8 mouse cellular contexts compared by ENCODE assay signal in genomic region chr9:37420676-37421075, GRCm38 (mm10). TPM values are rescaled to one million over a fixed set of nuclear protein-coding genes. Genes with fewer than 3 reads are reported as not detected.
DNase-seq lines count a peak whose midpoint lies in the region; ATAC-seq and TF ChIP-seq lines count a peak whose summit lies in the region.

No protein-coding gene starts in this region.

- H3K36me3 ChIP-seq in CH12.LX (replicated peaks in 1 of 2; ENCODE audit: control insufficient read depth in 1 of 2, insufficient read depth in 1 of 2, low read length in 1 of 2): no peaks in the 10 kb centered on the region
- no peaks in the 10 kb centered on the region for H3K36me3 ChIP-seq in forebrain, embryonic 11.5 days (ENCODE audit: control insufficient read depth, insufficient read depth, low read length)
- no peaks in the 10 kb centered on the region for H3K36me3 ChIP-seq in liver, postnatal 0 days (replicated peaks; ENCODE audit: insufficient read depth, low read length)
- H3K36me3 ChIP-seq in neural tube, embryonic 13.5 days: no peaks in the 10 kb centered on the region

- TF ChIP-seq RAD21 in CH12.LX (IDR thresholded peaks at IDR 0.05; ENCODE audit: low read depth, low read length): peak; percentile 32

- DNase-seq in CH12.LX (ENCODE audit: extremely low read depth): peak; percentile 92
- DNase-seq in forebrain, embryonic 11.5 days (ENCODE audit: low spot score): peak; percentile 95
- peak; percentile 84 for DNase-seq in heart, postnatal 10 days
- DNase-seq in kidney, postnatal 36 days: peak; percentile 90 to 94
- peak; percentile 89 for DNase-seq in liver, postnatal 0 days
- DNase-seq in testis, postnatal 10 days (ENCODE audit: low spot score): peak; percentile 91

- TF ChIP-seq POLR2A in CH12.LX (IDR thresholded peaks at IDR 0.05; ENCODE audit: low read depth, low read length): 0 out of 2 replicates have a peak, but pooled peaks have one; percentile 28

- under 1% methylated on average over 27 of the region's 27 CpGs for WGBS in forebrain, embryonic 11.5 days
- WGBS in liver, postnatal 0 days (ENCODE audit: insufficient replicate concordance): 2% methylated on average over 27 of the region's 27 CpGs
- WGBS in neural tube, embryonic 13.5 days: under 1% methylated on average over 27 of the region's 27 CpGs

- peaks cover 17 to 31% of the 10 kb centered on the region in 2 experiments for H3K4me1 ChIP-seq in CH12.LX (ENCODE audit: control insufficient read depth in 1 of 2, insufficient read depth in 2 of 2)
- H3K4me1 ChIP-seq in brown adipose tissue, adult 24 weeks (ENCODE audit: control insufficient read depth, insufficient read depth, insufficient read length, low read length): no peaks in the 10 kb centered on the region; the same call in 1 of the 2 replicates
- 0 out of 2 replicates have a peak, but pooled peaks cover 2% of the 10 kb centered on the region for H3K4me1 ChIP-seq in forebrain, embryonic 11.5 days (replicated peaks; ENCODE audit: control insufficient read depth, insufficient read depth, low read length)
- peaks cover 6% of the 10 kb centered on the region; the same call in 1 of the 2 replicates for H3K4me1 ChIP-seq in liver, postnatal 0 days (ENCODE audit: insufficient read depth)
- peaks cover 11% of the 10 kb centered on the region for H3K4me1 ChIP-seq in neural tube, embryonic 13.5 days (replicated peaks)

- no peaks in the 10 kb centered on the region for H3K79me2 ChIP-seq in CH12.LX (replicated peaks; ENCODE audit: control insufficient read depth, extremely low read depth, insufficient read depth, poor library complexity, severe bottlenecking)

- no peak overlapping the region for H3K4me3 ChIP-seq in CH12.LX (replicated peaks in 1 of 3; ENCODE audit: low read depth in 2 of 3, low read length in 2 of 3, poor library complexity in 1 of 3)
- peak overlapping the region; percentile 45 for H3K4me3 ChIP-seq in brown adipose tissue, adult 24 weeks (ENCODE audit: insufficient read depth, low read depth, low read length)
- H3K4me3 ChIP-seq in forebrain, embryonic 11.5 days (ENCODE audit: low read depth, low read length): peak overlapping the region; percentile 6; the same call in 1 of the 2 replicates
- peak overlapping the region; percentile 26 for H3K4me3 ChIP-seq in liver, postnatal 0 days (ENCODE audit: low read depth, low read length)
- peak overlapping the region; percentile 31 for H3K4me3 ChIP-seq in neural tube, embryonic 13.5 days

- in situ Hi-C loops in CH12.LX (cut with MboI; ENCODE audit: low pct_ligation_motif_present, low pct_unique_long_range_greater_than_20kb, low sequenced_read_pairs): loop anchor here (10.0 to 25.0 kb wide), 3 partner anchors 124 to 517 kb away; no protein-coding TSS in a partner anchor

- TF ChIP-seq EP300 in CH12.LX (IDR thresholded peaks at IDR 0.05; ENCODE audit: low read length): no peak
- TF ChIP-seq EP300 in liver, postnatal 0 days (IDR thresholded peaks at IDR 0.05; ENCODE audit: low read depth): no peak

- ATAC-seq in forebrain, embryonic 11.5 days (replicated peaks; ENCODE audit: low FRiP score): peak; percentile 92
- peak; percentile 93 for ATAC-seq in liver, postnatal 0 days
- peak; percentile 87 for ATAC-seq in neural tube, embryonic 13.5 days (ENCODE audit: low read depth)

- no peak overlapping the region for H3K9ac ChIP-seq in CH12.LX (ENCODE audit: insufficient read depth, low read depth)
- H3K9ac ChIP-seq in forebrain, embryonic 11.5 days (ENCODE audit: low read length): peak overlapping the region; percentile 28; the same call in 1 of the 2 replicates
- peak overlapping the region; percentile 54; the same call in 1 of the 2 replicates for H3K9ac ChIP-seq in liver, postnatal 0 days (replicated peaks)
- peak overlapping the region; percentile 60 for H3K9ac ChIP-seq in neural tube, embryonic 13.5 days

- intact Hi-C loops in heart, postnatal 10 days (cut with DNase I): no loop called here

- peaks cover 47% of the 10 kb centered on the region for H3K27me3 ChIP-seq in CH12.LX (replicated peaks)
- peaks cover 4% of the 10 kb centered on the region; the same call in 1 of the 2 replicates for H3K27me3 ChIP-seq in forebrain, embryonic 11.5 days (ENCODE audit: control insufficient read depth, insufficient read depth, low read length)
- 0 out of 2 replicates have a peak, but pooled peaks cover 5% of the 10 kb centered on the region for H3K27me3 ChIP-seq in liver, postnatal 0 days (ENCODE audit: insufficient read depth, low read length)
- peaks cover 25% of the 10 kb centered on the region for H3K27me3 ChIP-seq in neural tube, embryonic 13.5 days

- dilution Hi-C loops in CH12.LX (cut with MboI; ENCODE audit: extremely low pct_ligation_motif_present, extremely low pct_unique_long_range_greater_than_20kb, low sequenced_read_pairs): no loop called here

- TF ChIP-seq CTCF in CH12.LX (conservative IDR thresholded peaks at IDR 0.05 in 1 of 2, IDR thresholded peaks at IDR 0.05 in 1 of 2; ENCODE audit: low read depth in 2 of 2, low read length in 2 of 2): peak in 1 of 2 experiments; percentile 80; a peak in 2 of 4 replicates
- peak; percentile 68 for TF ChIP-seq CTCF in liver, postnatal 0 days (IDR thresholded peaks at IDR 0.05; ENCODE audit: low read depth)

- peak overlapping the region; percentile 48 for H3K4me2 ChIP-seq in CH12.LX (ENCODE audit: insufficient read depth, low read depth, poor library complexity, severe bottlenecking)
- peak overlapping the region; percentile 39 for H3K4me2 ChIP-seq in forebrain, embryonic 11.5 days (ENCODE audit: low read depth, low read length, severe bottlenecking)
- H3K4me2 ChIP-seq in liver, postnatal 0 days (ENCODE audit: low read depth, low read length): peak overlapping the region; percentile 73
- H3K4me2 ChIP-seq in neural tube, embryonic 13.5 days: peak overlapping the region; percentile 59

- no peaks in the 10 kb centered on the region for H3K9me3 ChIP-seq in CH12.LX (replicated peaks; ENCODE audit: low read length)
- H3K9me3 ChIP-seq in forebrain, embryonic 11.5 days (ENCODE audit: control insufficient read depth, low read length): no peaks in the 10 kb centered on the region
- no peaks in the 10 kb centered on the region for H3K9me3 ChIP-seq in liver, postnatal 0 days (ENCODE audit: low read length)
- no peaks in the 10 kb centered on the region for H3K9me3 ChIP-seq in neural tube, embryonic 13.5 days

- H3K27ac ChIP-seq in CH12.LX (ENCODE audit: insufficient read depth, low read depth): no peak overlapping the region
- no peak overlapping the region for H3K27ac ChIP-seq in brown adipose tissue, adult 24 weeks (replicated peaks; ENCODE audit: low read depth, low read length)
- no peak overlapping the region for H3K27ac ChIP-seq in forebrain, embryonic 11.5 days (ENCODE audit: low read depth, low read length)
- no peak overlapping the region for H3K27ac ChIP-seq in liver, postnatal 0 days (ENCODE audit: low read depth)
- no peak overlapping the region for H3K27ac ChIP-seq in neural tube, embryonic 13.5 days (replicated peaks)

TF ChIP-seq in CH12.LX, 34 proteins besides CTCF, POLR2A, EP300 and RAD21 (continues in another document):
- TF ChIP-seq IRF4 (IDR thresholded peaks at IDR 0.05; ENCODE audit: low read depth, low read length): peak; percentile 40; the same call in 1 of the 2 replicates
- peak; percentile 40; the same call in 1 of the 2 replicates for TF ChIP-seq ELF1 (IDR thresholded peaks at IDR 0.05; ENCODE audit: low read depth, low read length)
- TF ChIP-seq MAZ (IDR thresholded peaks at IDR 0.05; ENCODE audit: low read depth, low read length): peak; percentile 35
- TF ChIP-seq RCOR1 (conservative IDR thresholded peaks at IDR 0.05; ENCODE audit: low read depth, low read length): no peak
- no peak for TF ChIP-seq PAX5 (IDR thresholded peaks at IDR 0.05; ENCODE audit: low read length)
- TF ChIP-seq ETS1 (conservative IDR thresholded peaks at IDR 0.05; ENCODE audit: low read depth, low read length): no peak
- TF ChIP-seq USF1 (IDR thresholded peaks at IDR 0.05; ENCODE audit: low read depth, low read length): no peak
- peak; percentile 47 for TF ChIP-seq NRF1 (IDR thresholded peaks at IDR 0.05; ENCODE audit: low read depth, low read length)
- 0 out of 2 replicates have a peak, but pooled peaks have one; percentile 39 for TF ChIP-seq UBTF (IDR thresholded peaks at IDR 0.05; ENCODE audit: low read depth, low read length)
- TF ChIP-seq SMC3 (IDR thresholded peaks at IDR 0.05; ENCODE audit: low read depth, low read length): peak; percentile 41

RNA-seq across cellular contexts. Expression of gene Robo3, which starts 12.4 kb away (rescaled TPM):
- total RNA-seq in CH12.LX (2012; rRNA removed) (0.76 TPM in 2 replicates), CH12.LX (2014; rRNA removed) (0.42 and 0.59 TPM in 2 replicates)
- polyA plus RNA-seq in CH12.LX (2012; ENCODE audit: insufficient read length, low read depth): 0.41 and 1.1 TPM in 2 replicates
- not detected in 2 replicates for polyA plus RNA-seq in brown adipose tissue, adult 24 weeks (2012; ENCODE audit: insufficient read depth, insufficient read length, missing spikeins)
- polyA plus RNA-seq in forebrain, embryonic 11.5 days (2014; fragmentation: Nextera tagmentation; extraction: Ambion mirVana): 19.5 and 19.6 TPM in 2 replicates
- not detected for total RNA-seq in heart, postnatal 10 days (2021)
- polyA plus RNA-seq in liver, postnatal 0 days (2015; fragmentation: Nextera tagmentation; extraction: Ambion mirVana): 0.05 and 0.06 TPM in 2 replicates
- 63.2 and 65.0 TPM in 2 replicates for polyA plus RNA-seq in neural tube, embryonic 13.5 days (2015; fragmentation: Nextera tagmentation; extraction: Ambion mirVana)

RNA-seq across cellular contexts. Expression of gene Robo4, which starts 19.0 kb away (rescaled TPM):
- not detected in 2 replicates for total RNA-seq in CH12.LX (2012; rRNA removed)
- total RNA-seq in CH12.LX (2014; rRNA removed): not detected in 2 replicates
- polyA plus RNA-seq in CH12.LX (2012; ENCODE audit: insufficient read length, low read depth): not detected in 2 replicates
- 5.8 and 9.8 TPM in 2 replicates for polyA plus RNA-seq in brown adipose tissue, adult 24 weeks (2012; ENCODE audit: insufficient read depth, insufficient read length, missing spikeins)
- polyA plus RNA-seq in forebrain, embryonic 11.5 days (2014; fragmentation: Nextera tagmentation; extraction: Ambion mirVana): 6.6 and 7.0 TPM in 2 replicates
- 10 to 100 TPM; 40.9 to 50.6 TPM for total RNA-seq in heart, postnatal 10 days (2021)
- 2.5 and 3.5 TPM in 2 replicates for polyA plus RNA-seq in liver, postnatal 0 days (2015; fragmentation: Nextera tagmentation; extraction: Ambion mirVana)
- 6.2 and 7.8 TPM in 2 replicates for polyA plus RNA-seq in neural tube, embryonic 13.5 days (2015; fragmentation: Nextera tagmentation; extraction: Ambion mirVana)

RNA-seq across cellular contexts. Expression of gene Hepacam, which starts 53.5 kb away (rescaled TPM):
- total RNA-seq in CH12.LX (2012; rRNA removed) (0.13 TPM in 1 of 2 replicates, not detected in the other), CH12.LX (2014; rRNA removed) (not detected in 2 replicates)
- polyA plus RNA-seq in CH12.LX (2012; ENCODE audit: insufficient read length, low read depth): 0.07 TPM in 1 of 2 replicates, not detected in the other
- not detected in 2 replicates for polyA plus RNA-seq in brown adipose tissue, adult 24 weeks (2012; ENCODE audit: insufficient read depth, insufficient read length, missing spikeins)
- 0.07 and 0.09 TPM in 2 replicates for polyA plus RNA-seq in forebrain, embryonic 11.5 days (2014; fragmentation: Nextera tagmentation; extraction: Ambion mirVana)
- total RNA-seq in heart, postnatal 10 days (2021): under 1 TPM in 1 of 2 experiments, not detected in 1; 0.24 TPM
- polyA plus RNA-seq in liver, postnatal 0 days (2015; fragmentation: Nextera tagmentation; extraction: Ambion mirVana): not detected in 2 replicates
- polyA plus RNA-seq in neural tube, embryonic 13.5 days (2015; fragmentation: Nextera tagmentation; extraction: Ambion mirVana): 6.7 and 6.9 TPM in 2 replicates

Comparison
In these comparisons a context has a peak if more than half of its experiments do, and no peak if none do; other contexts are left out.
1. H3K4me3 ChIP-seq: peak in brown adipose tissue, adult 24 weeks (single experiment), forebrain, embryonic 11.5 days (single experiment), liver, postnatal 0 days (single experiment) and neural tube, embryonic 13.5 days (single experiment); none in CH12.LX (0 of 3).
2. Peak in every context shown above with its lines, with median percentiles within 50 percentile points of each other: DNase-seq, H3K4me2 ChIP-seq and ATAC-seq.